Mouse (Mus musculus) embryonic facial prominence, embryonic 13.5 days (tissue): ENCODE data around the gene Gm49403. TPM values are rescaled to one million over a fixed set of nuclear protein-coding genes. Genes with fewer than 3 reads are reported as not detected.

Experiments
- microRNA-seq: library from miRNA; unstranded; fragments of <30 nt; microRNA quantifications from one replicate; pipeline ENCODE4, GENCODE M21; 2016
- polyA plus RNA-seq: library from polyadenylated mRNA; unstranded; fragments of >200 nt; fragmentation: Nextera tagmentation; extraction: Ambion mirVana; gene quantifications from 2 replicates; pipeline ENCODE4 v1.2.1, GENCODE M21; 2015

The Gm49403 gene
- polyA plus RNA-seq, 1 experiment from 2014 or later = not detected

Small RNA genes within 50 kb of the gene (microRNA-seq; reads per million reads assigned to microRNA genes)
- gene Mir5136 = not detected

Other genes with a start within 250 kb of the Gm49403 start
- 0.66 and 1.4 TPM in 2 replicates for gene Chrm1, start 220.1 kb upstream of the Gm49403 start, polyA plus RNA-seq
- 99.9 and 116 TPM in 2 replicates for gene Slc3a2, start 160.6 kb upstream of the Gm49403 start, polyA plus RNA-seq
- 88.6 and 100 TPM in 2 replicates for gene Wdr74, start 148.1 kb upstream of the Gm49403 start, polyA plus RNA-seq
- 2.2 and 2.7 TPM in 2 replicates for gene 1700092M07Rik, start 143.2 kb upstream of the Gm49403 start, polyA plus RNA-seq
- 182 and 184 TPM in 2 replicates for gene Stx5a, start 142.5 kb upstream of the Gm49403 start, polyA plus RNA-seq
- gene Nxf1, start 126.9 kb upstream of the Gm49403 start, polyA plus RNA-seq = 199 and 230 TPM in 2 replicates
- 211 and 227 TPM in 2 replicates for gene Tmem223, start 112.9 kb upstream of the Gm49403 start, polyA plus RNA-seq
- 67.6 and 76.1 TPM in 2 replicates for gene Tmem179b, start 109.5 kb upstream of the Gm49403 start, polyA plus RNA-seq
- 28.5 and 35.6 TPM in 2 replicates for gene Taf6l, start 97.5 kb upstream of the Gm49403 start, polyA plus RNA-seq
- 175 and 178 TPM in 2 replicates for gene Polr2g, start 85.4 kb upstream of the Gm49403 start, polyA plus RNA-seq
- gene Zbtb3, start 81.4 kb upstream of the Gm49403 start, polyA plus RNA-seq = 5.5 and 6.0 TPM in 2 replicates
- 78.7 and 82.9 TPM in 2 replicates for gene Ttc9c, start 64.6 kb upstream of the Gm49403 start, polyA plus RNA-seq
- 7.4 and 7.6 TPM in 2 replicates for gene Hnrnpul2, start 63.9 kb upstream of the Gm49403 start, polyA plus RNA-seq
- gene AC129217.1, start 54.2 kb upstream of the Gm49403 start, polyA plus RNA-seq = not detected in 2 replicates
- 52.6 and 53.3 TPM in 2 replicates for gene Bscl2, start 46.5 kb upstream of the Gm49403 start, polyA plus RNA-seq
- 10.4 and 10.6 TPM in 2 replicates for gene Gng3, start 44.7 kb upstream of the Gm49403 start, polyA plus RNA-seq
- 0.65 and 0.74 TPM in 2 replicates for gene Lrrn4cl, start 33.2 kb upstream of the Gm49403 start, polyA plus RNA-seq
- 184 and 189 TPM in 2 replicates for gene Ubxn1, start 12.4 kb upstream of the Gm49403 start, polyA plus RNA-seq
- 64.2 and 72.3 TPM in 2 replicates for gene Uqcc3, start 3.0 kb upstream of the Gm49403 start, polyA plus RNA-seq
- 56.0 and 91.0 TPM in 2 replicates for gene Lbhd1, start 198 bp upstream of the Gm49403 start, polyA plus RNA-seq
- 84.9 and 90.0 TPM in 2 replicates for gene 1810009A15Rik, start 4.9 kb downstream of the Gm49403 start, polyA plus RNA-seq
- gene Gm49416, start 5.0 kb downstream of the Gm49403 start, polyA plus RNA-seq = not detected in 2 replicates
- gene Ints5, start 9.1 kb downstream of the Gm49403 start, polyA plus RNA-seq = 36.7 and 42.6 TPM in 2 replicates
- 107 and 108 TPM in 2 replicates for gene Ganab, start 14.1 kb downstream of the Gm49403 start, polyA plus RNA-seq
- gene B3gat3, start 36.4 kb downstream of the Gm49403 start, polyA plus RNA-seq = 44.7 and 54.6 TPM in 2 replicates
- 2.7 and 3.3 TPM in 2 replicates for gene Rom1, start 45.4 kb downstream of the Gm49403 start, polyA plus RNA-seq
- 32.3 and 32.8 TPM in 2 replicates for gene Eml3, start 45.6 kb downstream of the Gm49403 start, polyA plus RNA-seq
- gene Mta2, start 57.9 kb downstream of the Gm49403 start, polyA plus RNA-seq = 187 and 189 TPM in 2 replicates
- 33.6 and 34.5 TPM in 2 replicates for gene Tut1, start 69.9 kb downstream of the Gm49403 start, polyA plus RNA-seq
- 481 and 529 TPM in 2 replicates for gene Eef1g, start 83.1 kb downstream of the Gm49403 start, polyA plus RNA-seq
- gene Ahnak, start 105.4 kb downstream of the Gm49403 start, polyA plus RNA-seq = 51.0 and 57.8 TPM in 2 replicates
- gene Scgb1a1, start 204.0 kb downstream of the Gm49403 start, polyA plus RNA-seq = not detected in 2 replicates